Mouse (Mus musculus): ENCODE measurements around the gene Brms1. TPM values are rescaled to one million over a fixed set of nuclear protein-coding genes. Genes with fewer than 3 reads are reported as not detected.

The Brms1 gene
- polyA plus RNA-seq, 1 experiment from 2014 or later, result 58.7 TPM

DNA sequence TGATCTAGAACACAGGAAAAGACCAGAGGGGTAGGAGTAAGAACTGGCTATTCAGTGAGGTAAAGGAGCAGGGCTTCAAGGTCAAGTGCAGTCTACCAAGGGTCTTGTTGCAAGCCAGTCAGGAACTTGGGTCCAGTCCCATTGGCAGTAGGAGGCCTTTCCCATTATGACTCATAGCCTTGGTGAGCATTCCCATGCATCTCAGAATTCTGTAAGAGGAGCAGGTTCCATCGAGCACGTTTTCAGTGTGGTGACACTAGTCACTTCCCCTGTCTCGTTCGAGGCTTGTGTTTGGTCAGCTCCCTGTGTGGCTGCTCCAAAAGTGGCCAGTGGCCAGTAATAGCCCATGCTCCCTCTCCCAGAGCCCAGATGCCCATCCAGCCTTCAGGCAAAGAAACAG, 4.4 kb downstream of the Brms1 start:
- Histone ChIP-seq H3K4me2 (replicated peaks) (no peak overlapping the region), H3K4me1 (peaks cover 25% of the 10 kb centered on the region), H3K9ac (no peak overlapping the region), H3K27ac (no peak overlapping the region), H3K4me3 (no peak overlapping the region), H3K9me3 (no peaks in the 10 kb centered on the region), H3K27me3 (replicated peaks) (peaks cover 7% of the 10 kb centered on the region), H3K36me3 (peaks cover 53% of the 10 kb centered on the region)
- no peak for ATAC-seq (ENCODE audit: low FRiP score, low read depth)
- WGBS, result 85% methylated on average over 4 of the region's 4 CpGs

DNA sequence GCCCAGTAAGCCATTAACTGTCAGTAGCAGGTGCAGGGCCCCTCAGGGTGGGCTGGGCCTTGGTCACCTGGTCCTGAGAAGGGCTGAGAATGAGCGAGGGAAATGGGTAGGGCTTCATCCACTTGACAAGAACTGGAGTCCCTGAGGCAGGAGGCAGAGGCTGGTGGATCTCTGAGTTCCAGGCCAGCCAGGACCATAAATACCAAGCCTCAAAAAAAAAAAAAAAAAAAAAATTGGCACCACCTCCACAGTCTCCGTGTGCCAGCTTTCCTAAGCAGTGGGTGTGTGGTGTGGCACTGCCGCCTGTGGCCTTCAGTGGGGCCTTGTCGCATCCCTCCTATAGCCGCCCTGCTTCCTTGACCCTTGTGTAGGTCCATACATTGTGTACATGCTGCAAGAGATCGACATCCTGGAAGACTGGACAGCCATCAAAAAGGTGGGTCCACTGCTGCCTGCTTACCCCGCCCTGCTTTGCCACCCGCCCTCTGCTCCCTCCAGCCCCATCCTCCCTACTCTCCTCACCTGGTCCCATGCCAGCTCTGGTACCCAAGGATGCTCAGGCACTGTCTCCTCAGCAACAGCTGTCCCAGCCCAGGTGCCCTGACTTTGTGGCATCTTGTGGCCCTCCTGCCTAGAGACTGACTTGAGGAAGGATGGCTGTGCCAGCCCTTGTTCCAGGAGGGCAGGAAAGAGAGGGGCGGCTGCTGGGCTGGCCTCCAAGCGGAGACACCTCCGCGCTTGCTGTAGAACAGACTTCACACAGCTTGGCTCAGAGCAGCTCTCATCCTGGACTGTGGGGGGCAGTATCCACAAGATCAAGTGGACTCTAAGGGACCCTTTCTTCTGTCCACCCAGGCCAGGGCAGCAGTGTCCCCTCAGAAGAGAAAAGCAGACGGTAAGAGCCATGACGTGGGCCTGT, 7.2 kb downstream of the Brms1 start:
- ATAC-seq (ENCODE audit: low FRiP score, low read depth), result no peak
- no peak overlapping the region for H3K9ac ChIP-seq
- H3K9me3 ChIP-seq, result no peaks in the 10 kb centered on the region
- 88% methylated on average over 14 of the region's 14 CpGs for WGBS
- H3K4me3 ChIP-seq, result no peak overlapping the region
- H3K36me3 ChIP-seq, result peaks cover 48% of the 10 kb centered on the region
- H3K27me3 ChIP-seq (replicated peaks), result peaks cover 36% of the 10 kb centered on the region
- H3K27ac ChIP-seq, result no peak overlapping the region
- peaks cover 14% of the 10 kb centered on the region for H3K4me1 ChIP-seq
- H3K4me2 ChIP-seq (replicated peaks), result no peak overlapping the region

DNA sequence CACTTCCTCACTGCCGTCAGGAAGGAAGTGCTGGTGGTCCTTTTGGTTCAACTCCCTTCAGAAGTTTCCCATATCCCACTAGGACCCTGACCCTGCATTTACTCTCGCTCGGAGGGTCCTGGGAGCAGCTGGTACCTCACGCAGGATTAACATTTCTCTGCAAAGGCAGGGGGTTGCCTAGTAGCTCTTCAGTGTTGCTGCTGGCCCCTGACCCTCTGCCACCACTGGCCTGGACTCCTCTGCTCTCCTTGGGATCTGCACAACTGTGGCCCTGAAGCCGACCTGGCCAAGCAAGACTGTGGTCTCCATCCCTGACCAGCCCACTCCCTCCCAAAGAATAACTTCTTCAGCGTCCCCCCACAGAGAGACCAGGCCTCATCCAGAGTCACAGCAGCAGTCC, 8.2 kb downstream of the Brms1 start:
- Histone ChIP-seq H3K36me3 (peaks cover 44% of the 10 kb centered on the region), H3K9ac (no peak overlapping the region), H3K4me2 (replicated peaks) (no peak overlapping the region), H3K4me3 (no peak overlapping the region; the same call in 1 of the 2 replicates), H3K4me1 (peaks cover 14% of the 10 kb centered on the region), H3K27ac (no peak overlapping the region), H3K9me3 (no peaks in the 10 kb centered on the region), H3K27me3 (replicated peaks) (peaks cover 41% of the 10 kb centered on the region)
- 81% methylated on average over 6 of the region's 6 CpGs for WGBS
- ATAC-seq (ENCODE audit: low FRiP score, low read depth), result no peak

DNA sequence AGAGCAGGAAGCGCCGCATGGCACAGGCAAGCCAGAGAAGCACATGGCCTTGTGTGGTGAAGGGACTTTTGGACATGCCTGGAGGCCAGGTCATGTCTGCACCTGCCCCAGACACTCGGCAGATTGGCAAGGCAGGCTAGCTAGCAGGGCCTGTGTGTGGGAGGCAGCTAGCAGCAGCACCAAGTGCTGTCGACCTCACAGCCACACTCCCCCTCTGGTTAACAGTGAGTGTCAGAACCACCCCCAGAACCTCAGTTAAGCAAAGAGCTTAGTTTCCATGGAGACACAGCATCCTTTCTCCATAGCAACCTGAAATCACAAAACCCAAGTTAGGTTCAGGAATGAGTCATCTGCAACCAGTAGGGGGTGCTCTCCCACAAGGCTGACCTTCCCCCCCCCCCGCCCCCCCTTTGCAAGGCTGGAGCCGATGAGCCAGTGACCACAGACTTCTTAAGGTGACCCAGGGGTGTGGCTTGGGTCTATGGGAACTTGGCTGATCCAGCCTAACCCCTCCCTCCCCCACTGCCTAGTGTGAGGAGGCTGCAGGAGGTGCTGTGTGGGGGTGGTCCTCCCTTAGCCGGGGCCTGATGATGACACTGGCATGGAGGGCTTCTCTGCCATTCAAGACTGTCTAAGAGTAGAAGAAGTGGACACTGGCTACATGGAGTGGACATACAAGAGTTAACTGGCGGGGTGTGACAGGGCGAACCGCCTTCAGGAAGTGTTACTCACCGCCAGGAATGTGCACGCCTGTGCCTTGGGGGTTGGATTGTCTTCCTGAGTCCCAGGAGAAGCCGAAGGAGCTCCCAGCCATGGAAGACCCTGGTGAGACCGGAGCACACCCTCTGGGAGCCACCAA, 9.1 kb downstream of the Brms1 start, which contains the start of gene Rin1:
Gene Rin1, plus strand, starts transcription at position 435 of the 859 bp plus-strand sequence.
- ATAC-seq (ENCODE audit: low FRiP score, low read depth), result peak; percentile 31
- H3K4me3 ChIP-seq, result no peak within 1 kb of the TSS; the same call in 1 of the 2 replicates
- 0 out of 2 replicates have a peak within 1 kb of the TSS, but pooled peaks have one; percentile 13 for H3K9ac ChIP-seq

DNA sequence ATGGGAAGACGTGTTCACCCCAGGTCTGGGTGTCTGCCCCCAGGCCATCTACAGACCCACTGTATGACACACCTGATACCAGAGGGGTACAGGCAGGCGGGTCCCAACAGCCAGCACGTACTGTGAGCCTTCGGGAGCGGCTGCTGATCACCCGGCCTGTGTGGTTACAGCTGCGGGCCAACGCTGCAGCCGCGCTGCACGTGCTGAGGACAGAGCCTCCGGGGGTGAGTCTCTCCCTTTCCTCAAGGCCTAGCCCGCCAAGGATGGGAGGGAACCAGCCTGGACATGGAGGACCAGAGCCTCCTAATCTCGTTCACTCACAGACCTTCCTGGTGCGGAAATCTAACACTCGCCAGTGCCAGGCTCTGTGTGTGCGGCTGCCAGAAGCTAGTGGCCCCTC, 9.9 kb downstream of the Brms1 start:
- Histone ChIP-seq H3K9ac (0 out of 2 replicates have a peak overlapping the region, but pooled peaks have one; percentile 13), H3K9me3 (no peaks in the 10 kb centered on the region), H3K4me3 (no peak overlapping the region), H3K36me3 (peaks cover 40% of the 10 kb centered on the region), H3K4me1 (peaks cover 15% of the 10 kb centered on the region), H3K27ac (no peak overlapping the region), H3K4me2 (replicated peaks) (peak overlapping the region; percentile 24), H3K27me3 (replicated peaks) (peaks cover 44% of the 10 kb centered on the region)
- ATAC-seq (ENCODE audit: low FRiP score, low read depth), result peak; percentile 23
- 9% methylated on average over 17 of the region's 17 CpGs for WGBS

More for the DNA sequence above, 9.1 kb downstream of the Brms1 start, which contains the start of gene Rin1:
- peaks cover 42% of the 10 kb centered on the region for H3K27me3 ChIP-seq (replicated peaks)
- H3K4me1 ChIP-seq, result peaks cover 14% of the 10 kb centered on the region
- H3K36me3 ChIP-seq, result peaks cover 44% of the 10 kb centered on the region
- no peaks in the 10 kb centered on the region for H3K9me3 ChIP-seq
- H3K4me2 ChIP-seq (replicated peaks), result peak within 1 kb of the TSS; percentile 24
- H3K27ac ChIP-seq, result no peak within 1 kb of the TSS
- WGBS, result 21% methylated on average over 14 of the region's 14 CpGs

DNA sequence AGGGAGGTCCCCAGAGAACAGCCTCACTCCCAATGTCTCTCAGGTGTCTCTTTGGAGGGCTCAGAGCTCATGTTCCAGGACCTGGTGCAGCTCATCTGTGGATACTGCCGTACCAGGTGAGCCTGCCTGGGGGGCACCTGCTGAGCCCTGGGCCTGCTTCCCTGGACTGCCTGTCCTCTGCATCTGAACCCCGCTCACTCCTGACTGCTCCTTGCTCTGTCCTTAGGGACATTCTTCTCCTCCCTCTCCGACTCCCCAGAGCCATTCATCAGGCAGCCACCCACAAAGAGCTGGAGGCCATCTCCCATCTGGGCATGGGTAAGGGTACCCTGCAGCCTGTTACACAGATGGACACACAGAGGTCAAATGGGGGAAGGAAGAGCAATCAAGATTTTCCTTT, 10.4 kb downstream of the Brms1 start:
- 0 out of 2 replicates have a peak overlapping the region, but pooled peaks have one; percentile 13 for H3K9ac ChIP-seq

DNA sequence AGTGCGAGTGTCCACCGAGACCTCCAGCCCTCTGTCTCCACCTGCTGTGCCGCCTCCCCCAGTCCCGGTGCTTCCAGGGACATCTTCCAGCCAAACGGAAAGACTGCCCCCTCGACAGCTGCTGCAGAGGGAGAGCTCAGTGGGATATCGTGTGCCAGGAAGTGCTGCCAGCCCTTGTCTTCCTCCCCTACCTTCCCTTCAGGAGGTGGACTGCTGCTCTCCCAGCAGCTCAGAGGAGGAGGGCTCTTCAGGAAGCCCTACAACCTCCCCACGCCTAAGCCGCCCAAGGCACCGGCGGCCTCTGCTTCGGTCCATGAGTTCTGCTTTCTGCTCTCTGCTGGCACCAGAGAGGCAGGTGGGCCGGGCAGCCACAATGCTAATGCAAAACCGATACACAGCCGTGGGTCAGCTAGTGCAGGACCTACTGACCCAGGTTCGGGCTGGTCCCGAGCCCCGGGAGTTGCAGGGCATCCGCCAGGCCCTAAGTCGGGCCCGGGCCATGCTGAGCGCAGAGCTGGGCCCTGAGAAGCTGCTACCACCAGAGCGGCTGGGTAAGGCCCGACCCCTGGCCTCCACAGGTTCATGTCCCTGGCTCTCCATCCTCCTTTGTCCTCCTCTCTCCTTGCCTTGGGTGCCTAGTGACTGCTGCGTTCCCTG, 11.1 kb downstream of the Brms1 start:
- peaks cover 48% of the 10 kb centered on the region for H3K27me3 ChIP-seq (replicated peaks)
- H3K4me1 ChIP-seq, result peaks cover 21% of the 10 kb centered on the region
- no peak overlapping the region for H3K27ac ChIP-seq
- 26% methylated on average over 25 of the region's 25 CpGs for WGBS
- H3K36me3 ChIP-seq, result peaks cover 27% of the 10 kb centered on the region
- H3K4me3 ChIP-seq, result no peak overlapping the region
- H3K9me3 ChIP-seq, result no peaks in the 10 kb centered on the region
- no peak for ATAC-seq (ENCODE audit: low FRiP score, low read depth)
- no peak overlapping the region for H3K9ac ChIP-seq
- peak overlapping the region; percentile 9; the same call in 1 of the 2 replicates for H3K4me2 ChIP-seq (replicated peaks)

More for the DNA sequence above, 10.4 kb downstream of the Brms1 start:
- no peak for ATAC-seq (ENCODE audit: low FRiP score, low read depth)
- H3K27ac ChIP-seq, result no peak overlapping the region
- H3K4me2 ChIP-seq (replicated peaks), result no peak overlapping the region; the same call in 1 of the 2 replicates
- H3K36me3 ChIP-seq, result peaks cover 35% of the 10 kb centered on the region
- H3K9me3 ChIP-seq, result no peaks in the 10 kb centered on the region
- peaks cover 44% of the 10 kb centered on the region for H3K27me3 ChIP-seq (replicated peaks)
- no peak overlapping the region for H3K4me3 ChIP-seq
- peaks cover 20% of the 10 kb centered on the region for H3K4me1 ChIP-seq
- WGBS, result 31% methylated on average over 3 of the region's 3 CpGs

DNA sequence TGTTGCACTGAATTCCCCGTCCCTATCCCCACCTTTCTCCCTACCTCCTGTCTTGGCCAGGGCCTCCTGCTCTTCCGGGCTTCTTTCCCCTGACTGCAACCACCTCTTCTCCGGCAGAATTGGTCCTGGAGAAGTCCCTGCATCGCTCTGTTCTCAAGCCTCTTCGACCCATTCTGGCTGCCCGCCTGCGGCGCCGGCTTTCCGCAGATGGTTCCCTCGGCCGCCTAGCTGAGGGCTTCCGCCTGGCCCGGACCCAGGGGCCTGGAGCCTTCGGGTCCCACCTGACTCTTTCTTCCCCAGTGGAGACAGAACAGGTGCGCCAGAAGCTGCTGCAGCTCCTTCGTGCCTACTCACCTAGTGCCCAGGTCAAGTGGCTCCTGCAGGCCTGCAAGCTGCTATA, 11.7 kb downstream of the Brms1 start:
- 58% methylated on average over 17 of the region's 17 CpGs for WGBS
- H3K27ac ChIP-seq, result no peak overlapping the region
- H3K4me2 ChIP-seq (replicated peaks), result no peak overlapping the region
- H3K9ac ChIP-seq, result no peak overlapping the region
- no peak overlapping the region for H3K4me3 ChIP-seq
- H3K36me3 ChIP-seq, result peaks cover 22% of the 10 kb centered on the region
- peaks cover 21% of the 10 kb centered on the region for H3K4me1 ChIP-seq
- ATAC-seq (ENCODE audit: low FRiP score, low read depth), result no peak
- no peaks in the 10 kb centered on the region for H3K9me3 ChIP-seq
- H3K27me3 ChIP-seq (replicated peaks), result peaks cover 48% of the 10 kb centered on the region

DNA sequence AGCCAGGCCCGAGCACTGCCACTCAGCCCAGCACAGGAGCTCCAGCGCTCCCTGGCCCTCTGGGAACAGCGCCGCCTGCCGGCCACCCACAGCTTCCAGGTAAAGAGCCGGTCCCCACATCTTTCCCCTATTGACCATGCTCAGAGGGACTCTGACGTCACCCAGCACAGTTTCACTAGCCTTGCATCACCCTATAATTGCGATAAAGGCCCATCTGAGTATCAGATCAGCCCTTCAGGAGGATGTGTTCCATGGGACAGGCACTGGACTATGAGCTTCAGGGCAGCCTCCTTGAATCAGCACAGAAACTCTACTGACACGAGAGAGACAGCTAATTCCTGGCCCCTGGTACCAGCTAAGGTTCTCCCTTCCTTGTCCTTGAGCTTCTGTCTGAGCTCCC, 12.8 kb downstream of the Brms1 start:
- H3K9me3 ChIP-seq, result no peaks in the 10 kb centered on the region
- H3K4me1 ChIP-seq, result peaks cover 24% of the 10 kb centered on the region
- no peak overlapping the region for H3K4me3 ChIP-seq
- no peak overlapping the region for H3K4me2 ChIP-seq (replicated peaks)
- WGBS, result 15% methylated on average over 9 of the region's 9 CpGs
- H3K27me3 ChIP-seq (replicated peaks), result peaks cover 48% of the 10 kb centered on the region
- peaks cover 12% of the 10 kb centered on the region for H3K36me3 ChIP-seq
- H3K9ac ChIP-seq, result no peak overlapping the region
- no peak for ATAC-seq (ENCODE audit: low FRiP score, low read depth)
- no peak overlapping the region for H3K27ac ChIP-seq

DNA sequence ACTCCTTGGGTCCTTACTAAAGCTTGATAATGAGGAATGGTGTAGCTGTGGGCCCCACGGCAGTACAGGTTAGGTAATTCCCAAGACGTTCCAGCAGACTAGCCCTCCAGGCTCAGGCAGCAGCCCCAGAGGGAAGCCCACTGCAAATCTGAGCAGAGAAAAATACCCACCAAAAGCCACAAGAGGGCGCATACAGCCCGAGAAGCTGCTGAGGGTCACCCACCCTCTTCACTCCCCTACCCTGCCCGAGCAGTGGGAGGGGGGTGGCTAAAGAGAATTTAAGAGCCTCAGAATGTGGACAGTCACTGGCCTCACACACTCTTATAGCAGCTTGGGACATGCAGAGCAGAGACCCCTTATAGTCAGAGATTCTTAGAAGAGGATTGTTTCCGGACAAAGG, 15.1 kb downstream of the Brms1 start:
- H3K4me1 ChIP-seq, result peaks cover 27% of the 10 kb centered on the region
- peaks cover 34% of the 10 kb centered on the region for H3K27me3 ChIP-seq (replicated peaks)
- no peak overlapping the region for H3K27ac ChIP-seq
- no peaks in the 10 kb centered on the region for H3K36me3 ChIP-seq
- H3K4me2 ChIP-seq (replicated peaks), result no peak overlapping the region
- H3K9me3 ChIP-seq, result no peaks in the 10 kb centered on the region
- H3K9ac ChIP-seq, result no peak overlapping the region
- 0 out of 2 replicates have a peak, but pooled peaks have one; percentile 6 for ATAC-seq (ENCODE audit: low FRiP score, low read depth)
- whole genome bisulfite sequencing, result 11% methylated on average over 6 of the region's 6 CpGs
- no peak overlapping the region for H3K4me3 ChIP-seq

DNA sequence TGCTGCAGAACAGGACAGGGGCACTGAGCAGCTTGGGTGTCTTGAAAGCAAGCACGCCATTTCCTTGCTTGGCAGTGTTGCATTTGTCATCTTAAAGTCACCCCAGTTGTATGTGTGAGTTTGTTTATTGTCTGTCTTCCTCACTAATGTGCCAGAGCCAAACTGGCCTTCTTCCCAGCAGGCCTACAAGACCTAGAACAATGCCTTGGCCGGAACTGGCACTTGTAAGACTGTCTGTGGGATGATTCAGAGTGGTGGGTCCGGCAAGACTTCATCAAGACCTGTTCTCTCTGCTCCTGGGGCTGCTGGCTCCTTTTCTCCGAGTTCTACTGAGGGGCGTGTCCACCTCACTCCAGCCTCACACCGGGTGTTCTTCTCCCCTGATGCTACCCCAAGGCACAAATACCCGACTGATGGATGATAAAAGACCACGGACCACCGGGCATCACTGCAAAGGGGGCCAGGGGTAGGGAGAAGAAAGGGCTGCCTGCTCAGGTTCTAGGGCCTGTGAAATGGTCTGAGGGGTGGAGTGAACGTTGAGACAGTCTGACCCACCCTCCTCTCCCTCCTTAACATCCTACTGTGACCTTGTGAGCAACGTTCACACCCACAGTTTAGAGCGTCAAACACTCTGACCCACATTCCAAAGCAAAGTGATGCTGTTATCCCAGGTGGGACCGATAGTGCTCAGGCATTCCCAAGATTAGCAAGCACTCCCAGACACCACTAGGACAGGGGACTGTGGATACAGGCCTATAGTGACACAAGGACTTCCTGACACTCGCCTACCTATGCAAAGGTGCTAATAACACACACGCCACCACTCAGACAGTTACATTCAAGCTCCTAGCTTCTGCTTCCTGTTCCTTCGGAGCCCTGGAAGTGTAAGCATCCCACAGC, 17.0 kb downstream of the Brms1 start:
- H3K27me3 ChIP-seq (replicated peaks), result peaks cover 15% of the 10 kb centered on the region
- no peak overlapping the region for H3K4me2 ChIP-seq (replicated peaks)
- H3K9me3 ChIP-seq, result no peaks in the 10 kb centered on the region
- H3K4me3 ChIP-seq, result no peak overlapping the region
- no peak overlapping the region for H3K27ac ChIP-seq
- no peak for ATAC-seq (ENCODE audit: low FRiP score, low read depth)
- H3K9ac ChIP-seq, result no peak overlapping the region
- WGBS, result 20% methylated on average over 16 of the region's 16 CpGs
- H3K4me1 ChIP-seq, result peaks cover 27% of the 10 kb centered on the region
- no peaks in the 10 kb centered on the region for H3K36me3 ChIP-seq

Data from neural tube, embryonic 12.5 days (tissue).